ENCODE assay signal across 8 mouse cellular contexts in genomic region chr6:117841511-117841955, GRCm38 (mm10). TPM values are rescaled to one million over a fixed set of nuclear protein-coding genes. Genes with fewer than 3 reads are reported as not detected.
DNase-seq lines count a peak whose midpoint lies in the region; ATAC-seq and TF ChIP-seq lines count a peak whose summit lies in the region.

No protein-coding gene starts in this region.

- peak overlapping the region; percentile 96 for H3K9ac ChIP-seq in heart, embryonic 16.5 days (ENCODE audit: low read length)
- peak overlapping the region; percentile 89 for H3K9ac ChIP-seq in heart, postnatal 0 days (replicated peaks; ENCODE audit: low read depth, low read length)
- peak overlapping the region; percentile 96 for H3K9ac ChIP-seq in midbrain, embryonic 12.5 days (replicated peaks)

- no peak for TF ChIP-seq CTCF in bone marrow, adult 2 months (IDR thresholded peaks at IDR 0.05; ENCODE audit: control insufficient read depth, insufficient read depth, low read length)
- no peak for TF ChIP-seq CTCF in heart, postnatal 0 days (IDR thresholded peaks at IDR 0.05; ENCODE audit: low read depth)

- no peaks in the 10 kb centered on the region for H3K9me3 ChIP-seq in heart, embryonic 16.5 days (replicated peaks; ENCODE audit: control insufficient read depth, low read length)
- no peaks in the 10 kb centered on the region for H3K9me3 ChIP-seq in heart, postnatal 0 days (replicated peaks; ENCODE audit: control insufficient read depth, low read length)
- no peaks in the 10 kb centered on the region for H3K9me3 ChIP-seq in midbrain, embryonic 12.5 days

- H3K27me3 ChIP-seq in heart, embryonic 16.5 days (ENCODE audit: control insufficient read depth, insufficient read depth, low read length), result no peaks in the 10 kb centered on the region
- H3K27me3 ChIP-seq in heart, postnatal 0 days (ENCODE audit: control insufficient read depth, insufficient read depth, low read length), result no peaks in the 10 kb centered on the region
- no peaks in the 10 kb centered on the region for H3K27me3 ChIP-seq in midbrain, embryonic 12.5 days

- peak overlapping the region; percentile 89 for H3K27ac ChIP-seq in heart, embryonic 16.5 days (ENCODE audit: low read length)
- H3K27ac ChIP-seq in bone marrow, adult 2 months (ENCODE audit: control insufficient read depth, insufficient read depth, low read depth, low read length, poor library complexity), result peak overlapping the region; percentile 64; the same call in 1 of the 2 replicates
- H3K27ac ChIP-seq in heart, postnatal 0 days (ENCODE audit: low read depth), result peak overlapping the region; percentile 86
- peak overlapping the region; percentile 95 for H3K27ac ChIP-seq in midbrain, embryonic 12.5 days (replicated peaks)

- WGBS in heart, embryonic 16.5 days, result 10% methylated on average over 12 of the region's 12 CpGs
- 5% methylated on average over 12 of the region's 12 CpGs for WGBS in bone marrow, adult 2 months
- WGBS in heart, postnatal 0 days, result 10% methylated on average over 12 of the region's 12 CpGs
- 19% methylated on average over 12 of the region's 12 CpGs for WGBS in midbrain, embryonic 12.5 days

- no peak for ATAC-seq in heart, embryonic 16.5 days (replicated peaks; ENCODE audit: extremely low read depth, insufficient read depth, low FRiP score)
- ATAC-seq in heart, postnatal 0 days (ENCODE audit: insufficient read depth, low read depth), result peak; percentile 1; the same call in 1 of the 2 replicates
- no peak for ATAC-seq in midbrain, embryonic 12.5 days (ENCODE audit: low FRiP score, low read depth)

- peaks cover 7% of the 10 kb centered on the region; the same call in 1 of the 2 replicates for H3K4me1 ChIP-seq in heart, embryonic 16.5 days (ENCODE audit: control insufficient read depth, insufficient read depth, low read length)
- no peaks in the 10 kb centered on the region for H3K4me1 ChIP-seq in bone marrow, adult 2 months (ENCODE audit: control insufficient read depth, insufficient read depth, low read length)
- 0 out of 2 replicates have a peak, but pooled peaks cover 2% of the 10 kb centered on the region for H3K4me1 ChIP-seq in heart, postnatal 0 days (ENCODE audit: control insufficient read depth, insufficient read depth)
- peaks cover 10% of the 10 kb centered on the region; the same call in 1 of the 2 replicates for H3K4me1 ChIP-seq in midbrain, embryonic 12.5 days

- no peak for TF ChIP-seq POLR2A in bone marrow, adult 2 months (IDR thresholded peaks at IDR 0.05; ENCODE audit: borderline replicate concordance, control insufficient read depth, low read depth, low read length)

- H3K4me3 ChIP-seq in heart, embryonic 16.5 days (ENCODE audit: low read length), result peak overlapping the region; percentile 79
- H3K4me3 ChIP-seq in bone marrow, adult 2 months (replicated peaks; ENCODE audit: control insufficient read depth, low read depth, low read length), result peak overlapping the region; percentile 83
- H3K4me3 ChIP-seq in heart, postnatal 0 days (ENCODE audit: low read depth, low read length), result peak overlapping the region; percentile 81
- H3K4me3 ChIP-seq in midbrain, embryonic 12.5 days, result peak overlapping the region; percentile 81

- peaks cover 32% of the 10 kb centered on the region for H3K36me3 ChIP-seq in heart, embryonic 16.5 days (ENCODE audit: control insufficient read depth, insufficient read depth)
- H3K36me3 ChIP-seq in heart, postnatal 0 days (replicated peaks; ENCODE audit: control insufficient read depth, insufficient read depth, low read length), result peaks cover 35% of the 10 kb centered on the region
- H3K36me3 ChIP-seq in midbrain, embryonic 12.5 days, result peaks cover 35% of the 10 kb centered on the region

- H3K4me2 ChIP-seq in heart, embryonic 16.5 days (ENCODE audit: low read depth, low read length), result peak overlapping the region; percentile 92
- H3K4me2 ChIP-seq in heart, postnatal 0 days (ENCODE audit: low read depth, low read length), result peak overlapping the region; percentile 75
- H3K4me2 ChIP-seq in midbrain, embryonic 12.5 days (replicated peaks), result peak overlapping the region; percentile 60

- TF ChIP-seq EP300 in heart, postnatal 0 days (IDR thresholded peaks at IDR 0.05; ENCODE audit: low read depth), result no peak

- no peak for DNase-seq in heart, adult 18-20 months
- peak; percentile 15 for DNase-seq in heart, postnatal 0 days (ENCODE audit: low spot score)
- no peak for DNase-seq in spleen, postnatal 36 days (ENCODE audit: low spot score in 2 of 2)
- DNase-seq in cerebellum, postnatal 4 days (ENCODE audit: low spot score in 2 of 2), result no peak
- no peak for DNase-seq in Muller cell, postnatal 12 days (ENCODE audit: inconsistent ontology term)

RNA-seq across cellular contexts. Expression of gene Zfp637, which starts 0.6 kb away (rescaled TPM):
- polyA plus RNA-seq in heart, embryonic 16.5 days (2015; fragmentation: Nextera tagmentation; extraction: Ambion mirVana), result 66.9 and 68.9 TPM in 2 replicates
- 10 to 100 TPM; 33.5 to 35.4 TPM for total RNA-seq in heart, adult 18-20 months (2021)
- polyA plus RNA-seq in bone marrow, adult 2 months (2011; ENCODE audit: insufficient read depth, insufficient read length, low replicate concordance, missing spikeins), result 7.2 and 8.3 TPM in 2 replicates
- total RNA-seq in heart, postnatal 0 days (2014; rRNA removed; ENCODE audit: low replicate concordance), result 47.3 and 52.9 TPM in 2 replicates
- polyA plus RNA-seq in heart, postnatal 0 days (2015; fragmentation: Nextera tagmentation; extraction: Ambion mirVana), result 67.6 and 74.0 TPM in 2 replicates
- polyA plus RNA-seq in midbrain, embryonic 12.5 days (2016; fragmentation: Nextera tagmentation; extraction: Ambion mirVana), result 118 and 134 TPM in 2 replicates

RNA-seq across cellular contexts. Expression of gene Zfp239, which starts 20.4 kb away (rescaled TPM):
- polyA plus RNA-seq in heart, embryonic 16.5 days (2015; fragmentation: Nextera tagmentation; extraction: Ambion mirVana), result 2.0 and 3.0 TPM in 2 replicates
- under 1 TPM; 0.17 to 0.18 TPM for total RNA-seq in heart, adult 18-20 months (2021)
- 0.57 and 1.3 TPM in 2 replicates for polyA plus RNA-seq in bone marrow, adult 2 months (2011; ENCODE audit: insufficient read depth, insufficient read length, low replicate concordance, missing spikeins)
- total RNA-seq in heart, postnatal 0 days (2014; rRNA removed; ENCODE audit: low replicate concordance), result 0.27 TPM in 1 of 2 replicates, not detected in the other
- 0.20 and 0.48 TPM in 2 replicates for polyA plus RNA-seq in heart, postnatal 0 days (2015; fragmentation: Nextera tagmentation; extraction: Ambion mirVana)
- polyA plus RNA-seq in midbrain, embryonic 12.5 days (2016; fragmentation: Nextera tagmentation; extraction: Ambion mirVana), result 11.4 and 12.7 TPM in 2 replicates

RNA-seq across cellular contexts. Expression of gene Hnrnpf, which starts 58.6 kb away (rescaled TPM):
- 528 and 599 TPM in 2 replicates for polyA plus RNA-seq in heart, embryonic 16.5 days (2015; fragmentation: Nextera tagmentation; extraction: Ambion mirVana)
- 100 to 1,000 TPM; 193 to 194 TPM for total RNA-seq in heart, adult 18-20 months (2021)
- 200 and 242 TPM in 2 replicates for polyA plus RNA-seq in bone marrow, adult 2 months (2011; ENCODE audit: insufficient read depth, insufficient read length, low replicate concordance, missing spikeins)
- total RNA-seq in heart, postnatal 0 days (2014; rRNA removed; ENCODE audit: low replicate concordance), result 223 and 234 TPM in 2 replicates
- 292 and 314 TPM in 2 replicates for polyA plus RNA-seq in heart, postnatal 0 days (2015; fragmentation: Nextera tagmentation; extraction: Ambion mirVana)
- polyA plus RNA-seq in midbrain, embryonic 12.5 days (2016; fragmentation: Nextera tagmentation; extraction: Ambion mirVana), result 518 and 521 TPM in 2 replicates
